Mouse (Mus musculus): ENCODE data around the gene Olfr799. TPM values are rescaled to one million over a fixed set of nuclear protein-coding genes. Genes with fewer than 3 reads are reported as not detected.

The Olfr799 gene
- total and polyA plus RNA-seq, 3 experiments, result not detected

DNA sequence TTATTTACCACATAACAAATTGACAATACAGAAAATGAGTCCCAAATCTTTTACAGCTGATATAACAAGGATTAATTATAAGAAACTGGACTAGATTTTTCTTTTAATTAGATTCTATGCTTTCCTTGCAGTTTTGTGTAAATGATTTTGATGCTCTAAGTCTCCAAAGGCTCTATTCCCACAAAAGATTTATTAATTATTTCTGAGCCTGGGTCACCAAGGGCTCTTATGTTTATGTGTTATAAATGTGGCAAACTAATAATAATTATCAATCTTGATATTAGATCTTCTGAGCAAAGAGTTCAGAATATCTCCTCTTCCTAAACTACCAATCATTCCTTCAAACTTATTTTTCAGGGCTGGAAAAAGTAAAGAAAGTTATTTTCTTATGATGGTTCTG, 20.1 kb downstream of the Olfr799 start, which contains the start of gene Olfr800:
Gene Olfr800 (plus strand): TSS at position 301 of the 400 bp plus-strand sequence.
- H3K9ac ChIP-seq (ENCODE audit: control insufficient read depth, low read depth, low read length, poor library complexity, severe bottlenecking), result no peak within 1 kb of the TSS
- H3K4me1 ChIP-seq (ENCODE audit: control insufficient read depth in 1 of 2, insufficient read depth in 2 of 2, low read length in 2 of 2), result no peaks in the 10 kb centered on the region
- H3K9me3 ChIP-seq (replicated peaks; ENCODE audit: insufficient read depth, low read length), result no peaks in the 10 kb centered on the region
- DNase-seq (ENCODE audit: low read depth, low spot score), result no peak
- H3K27me3 ChIP-seq (ENCODE audit: control insufficient read depth in 1 of 2, insufficient read depth in 2 of 2, low read length in 2 of 2), result no peaks in the 10 kb centered on the region
- TF ChIP-seq NELFE (IDR thresholded peaks at IDR 0.05; ENCODE audit: low read depth, low read length), result no peak
- TF ChIP-seq GATA1 (IDR thresholded peaks at IDR 0.05; ENCODE audit: low read depth, low read length), result no peak
- no peak for TF ChIP-seq USF2 (IDR thresholded peaks at IDR 0.05; ENCODE audit: borderline replicate concordance in 1 of 2, insufficient read depth in 1 of 2, low read depth in 1 of 2, low read length in 2 of 2)
- TF ChIP-seq ZC3H11A (IDR thresholded peaks at IDR 0.05; ENCODE audit: low read depth, low read length), result no peak
- no peak for TF ChIP-seq TCF12 (IDR thresholded peaks at IDR 0.05; ENCODE audit: low read depth, low read length)
- no peak for TF ChIP-seq MYB (IDR thresholded peaks at IDR 0.05; ENCODE audit: low read depth, low read length)
- TF ChIP-seq CHD1 (IDR thresholded peaks at IDR 0.05; ENCODE audit: low read depth, low read length), result no peak
- no peak for TF ChIP-seq MEF2A (IDR thresholded peaks at IDR 0.05; ENCODE audit: extremely low read depth, insufficient replicate concordance, low read depth, low read length, poor library complexity, severe bottlenecking)
- TF ChIP-seq ELF1 (IDR thresholded peaks at IDR 0.05; ENCODE audit: low read depth, low read length), result no peak
- TF ChIP-seq EP300 (IDR thresholded peaks at IDR 0.05; ENCODE audit: low read depth in 1 of 2, low read length in 2 of 2), result no peak
- TF ChIP-seq UBTF (IDR thresholded peaks at IDR 0.05; ENCODE audit: borderline replicate concordance, insufficient read depth, low read depth, low read length), result no peak
- no peak for TF ChIP-seq MAX (IDR thresholded peaks at IDR 0.05; ENCODE audit: low read length)
- TF ChIP-seq CHD2 (IDR thresholded peaks at IDR 0.05; ENCODE audit: low read length), result no peak
- TF ChIP-seq ZKSCAN1 (IDR thresholded peaks at IDR 0.05; ENCODE audit: low read depth, low read length), result no peak
- no peaks in the 10 kb centered on the region for H3K79me2 ChIP-seq (ENCODE audit: control insufficient read depth, insufficient read depth, low read length, poor library complexity)
- no peak within 1 kb of the TSS for H3K4me3 ChIP-seq (ENCODE audit: control insufficient read depth in 1 of 2, insufficient read depth in 1 of 2, low read depth in 2 of 2, low read length in 2 of 2)
- no peaks in the 10 kb centered on the region for H3K36me3 ChIP-seq (ENCODE audit: control insufficient read depth in 1 of 2, insufficient read depth in 2 of 2, low read length in 2 of 2)
- H3K27ac ChIP-seq (ENCODE audit: control insufficient read depth, low read depth, low read length), result no peak within 1 kb of the TSS

GRCm38 (mm10) chr10:129673765-129674164, 36.5 kb downstream of the Olfr799 start, which contains the start of gene Olfr801:
Gene Olfr801, minus strand, starts transcription at chr10:129673865.
- Histone ChIP-seq H3K9ac (ENCODE audit: control insufficient read depth, low read depth, low read length, poor library complexity, severe bottlenecking) (no peak within 1 kb of the TSS), H3K79me2 (ENCODE audit: control insufficient read depth, insufficient read depth, low read length, poor library complexity) (no peaks in the 10 kb centered on the region), H3K9me3 (replicated peaks; ENCODE audit: insufficient read depth, low read length) (no peaks in the 10 kb centered on the region), H3K4me1 (ENCODE audit: control insufficient read depth in 1 of 2, insufficient read depth in 2 of 2, low read length in 2 of 2) (no peaks in the 10 kb centered on the region), H3K27me3 (ENCODE audit: control insufficient read depth in 1 of 2, insufficient read depth in 2 of 2, low read length in 2 of 2) (no peaks in the 10 kb centered on the region), H3K36me3 (ENCODE audit: control insufficient read depth in 1 of 2, insufficient read depth in 2 of 2, low read length in 2 of 2) (no peaks in the 10 kb centered on the region), H3K27ac (ENCODE audit: control insufficient read depth, low read depth, low read length) (no peak within 1 kb of the TSS), H3K4me3 (ENCODE audit: control insufficient read depth in 1 of 2, insufficient read depth in 1 of 2, low read depth in 2 of 2, low read length in 2 of 2) (no peak within 1 kb of the TSS)
- TF ChIP-seq MAFK (IDR thresholded peaks at IDR 0.05; ENCODE audit: borderline replicate concordance, low read depth, low read length) (no peak), SIN3A (IDR thresholded peaks at IDR 0.05; ENCODE audit: low read length) (no peak)
- no peak for DNase-seq (ENCODE audit: low read depth, low spot score)

Data from MEL (cell line).